Mouse (Mus musculus) layer of hippocampus, adult 2 months (tissue): Measurements from ENCODE around the gene Pard3b. TPM values are rescaled to one million over a fixed set of nuclear protein-coding genes. Genes with fewer than 3 reads are reported as not detected.

Experiments used
- DNase-seq, 2 experiments: peaks; one replicate each; pipeline ENCODE4 v3.0.0; 2022; ENCODE audit warnings: low spot score in 2 of 2
- H3K27ac ChIP-seq: fragments of 200-600 bp; 2 replicates; pipeline ENCODE4 v1.8.1; 2022
- H3K4me3 ChIP-seq: fragments of 200-600 bp; 2 replicates; pipeline ENCODE4 v1.8.1; 2022; ENCODE audit warnings: mild to moderate bottlenecking
- CTCF ChIP-seq: fragments of 200-600 bp; conservative IDR thresholded peaks from 2 replicates; pipeline ENCODE4 v1.8.1; 2022; ENCODE audit warnings: antibody characterized with exemption, mild to moderate bottlenecking, moderate library complexity
- total RNA-seq, 2 experiments: library from RNA; stranded (reverse); gene quantifications; 2 replicates each; pipeline ENCODE4 v1.2.3; 2021

Pard3b gene
- total RNA-seq, 2 experiments from 2014 or later: 4.6 to 6.9 TPM

- no peak for DNase-seq
- no peak overlapping the region for H3K27ac ChIP-seq
- TF ChIP-seq CTCF: no peak
- no peak overlapping the region for H3K4me3 ChIP-seq
Observed at GRCm38 (mm10) chr1:62564245-62565119, 925.9 kb downstream of the Pard3b start.

GRCm38 (mm10) chr1:62565120-62565809, 926.6 kb downstream of the Pard3b start:
- H3K4me3 ChIP-seq: no peak overlapping the region
- no peak overlapping the region for H3K27ac ChIP-seq
- no peak for DNase-seq
- TF ChIP-seq CTCF: no peak

- no peak for TF ChIP-seq CTCF
- Histone ChIP-seq H3K27ac (no peak overlapping the region), H3K4me3 (no peak overlapping the region)
- DNase-seq: no peak
Observed at GRCm38 (mm10) chr1:62566596-62566995, 928.0 kb downstream of the Pard3b start.

GRCm38 (mm10) chr1:62576939-62577590, 938.4 kb downstream of the Pard3b start:
- H3K27ac ChIP-seq: no peak overlapping the region
- peak in 1 of 2 experiments; percentile 19 for DNase-seq
- H3K4me3 ChIP-seq: no peak overlapping the region

GRCm38 (mm10) chr1:62579024-62579765, 940.6 kb downstream of the Pard3b start:
- Histone ChIP-seq H3K27ac (no peak overlapping the region), H3K4me3 (no peak overlapping the region)
- no peak for TF ChIP-seq CTCF
- no peak for DNase-seq

More at GRCm38 (mm10) chr1:62576939-62577590, 938.4 kb downstream of the Pard3b start:
- no peak for TF ChIP-seq CTCF

GRCm38 (mm10) chr1:62580314-62580935, 941.8 kb downstream of the Pard3b start:
- no peak for DNase-seq
- Histone ChIP-seq H3K4me3 (no peak overlapping the region), H3K27ac (no peak overlapping the region)
- TF ChIP-seq CTCF: no peak

- TF ChIP-seq CTCF: no peak
- Histone ChIP-seq H3K4me3 (no peak overlapping the region), H3K27ac (no peak overlapping the region)
- DNase-seq: no peak
Observed at GRCm38 (mm10) chr1:62582476-62582875, 943.9 kb downstream of the Pard3b start.

GRCm38 (mm10) chr1:62587536-62587935, 948.9 kb downstream of the Pard3b start:
- DNase-seq: no peak
- Histone ChIP-seq H3K27ac (0 out of 2 replicates have a peak overlapping the region, but pooled peaks have one; percentile 28), H3K4me3 (no peak overlapping the region)
- TF ChIP-seq CTCF: no peak

- Histone ChIP-seq H3K4me3 (no peak overlapping the region), H3K27ac (no peak overlapping the region)
- DNase-seq: no peak
- no peak for TF ChIP-seq CTCF
Observed at GRCm38 (mm10) chr1:62591296-62592031, 952.8 kb downstream of the Pard3b start.

GRCm38 (mm10) chr1:62595401-62595800, 956.8 kb downstream of the Pard3b start:
- no peak for TF ChIP-seq CTCF
- DNase-seq: no peak

GRCm38 (mm10) chr1:62597751-62598400, 959.3 kb downstream of the Pard3b start:
- H3K27ac ChIP-seq: no peak overlapping the region
- no peak overlapping the region for H3K4me3 ChIP-seq
- no peak for DNase-seq
- TF ChIP-seq CTCF: peak; percentile 57

More at GRCm38 (mm10) chr1:62595401-62595800, 956.8 kb downstream of the Pard3b start:
- no peak overlapping the region for H3K27ac ChIP-seq
- H3K4me3 ChIP-seq: no peak overlapping the region
